Mouse (Mus musculus): ENCODE data around the gene Mettl7a3.

- TF ChIP-seq NRF1 (IDR thresholded peaks at IDR 0.05; ENCODE audit: low read depth, low read length) (no peak), CTCF (conservative IDR thresholded peaks at IDR 0.05 in 1 of 2, IDR thresholded peaks at IDR 0.05 in 1 of 2; ENCODE audit: low read depth in 2 of 2, low read length in 2 of 2) (no peak), CHD2 (IDR thresholded peaks at IDR 0.05; ENCODE audit: low read length) (no peak)
Measured at GRCm38 (mm10) chr15:100345484-100345883, 10.8 kb downstream of the Mettl7a3 start.

Measured in CH12.LX (cell line).